Mouse (Mus musculus) lung, adult 2 months (tissue): Measurements from ENCODE around the gene Gtf2ird1.

Experiments used
- CTCF ChIP-seq: fragments of 200-500 bp; IDR thresholded peaks from 2 replicates; pipeline ENCODE4 v1.5.1; 2011; ENCODE audit warnings: mild to moderate bottlenecking, low read length, control low read depth; ENCODE audit not compliant: insufficient read depth
- POLR2A ChIP-seq: fragments of 200-500 bp; IDR thresholded peaks from 2 replicates; pipeline ENCODE4 v1.6.1; 2011; ENCODE audit warnings: low read depth, mild to moderate bottlenecking, control low read depth, low read length, borderline replicate concordance; ENCODE audit errors: extremely low read depth

- TF ChIP-seq CTCF (no peak), POLR2A (no peak)
Measured at GRCm38 (mm10) chr5:134455914-134456423, 547 bp downstream of the Gtf2ird1 start.
